Mouse (Mus musculus) ovary, postnatal 36 days (tissue): ENCODE measurements around the gene Gbp6.
"Not testable (repeated sequence)": the region's sequence is repeated elsewhere in the genome, so short reads cannot be mapped to it uniquely, and the experiment has no call there.

Experiments
- DNase-seq: peaks from one replicate; pipeline ENCODE4 v3.0.0; 2022; ENCODE audit warnings: low spot score, mixed read lengths

Gbp6 gene

GRCm38 (mm10) chr5:105293226-105294165 lies at the start of gene Gbp6, which contains the start of gene Gm43302:
Gene Gbp6, minus strand, starts transcription at chr5:105293698.
Gene Gm43302, minus strand, starts transcription at chr5:105293695.
- DNase-seq: not testable (repeated sequence)

GRCm38 (mm10) chr5:105341281-105341680 lies 47.8 kb upstream of the Gbp6 start:
- no peak for DNase-seq

GRCm38 (mm10) chr5:105322543-105322942 lies 29.0 kb upstream of the Gbp6 start:
- DNase-seq: no peak

- no peak for DNase-seq
Measured at GRCm38 (mm10) chr5:105310941-105311340, 17.4 kb upstream of the Gbp6 start.

GRCm38 (mm10) chr5:105309148-105309547 lies 15.7 kb upstream of the Gbp6 start:
- not testable (repeated sequence) for DNase-seq

- not testable (repeated sequence) for DNase-seq
Measured at GRCm38 (mm10) chr5:105306946-105307345, 13.4 kb upstream of the Gbp6 start.

- no peak for DNase-seq
Measured at GRCm38 (mm10) chr5:105306159-105306581, 12.7 kb upstream of the Gbp6 start.

GRCm38 (mm10) chr5:105305671-105306070 lies 12.2 kb upstream of the Gbp6 start:
- not testable (repeated sequence) for DNase-seq

GRCm38 (mm10) chr5:105301963-105302362 lies 8.5 kb upstream of the Gbp6 start:
- DNase-seq: no peak

- DNase-seq: no peak
Measured at GRCm38 (mm10) chr5:105301531-105301930, 8.0 kb upstream of the Gbp6 start.

GRCm38 (mm10) chr5:105295746-105296145 lies 2.2 kb upstream of the Gbp6 start:
- no peak for DNase-seq

- DNase-seq: no peak
Measured at GRCm38 (mm10) chr5:105292492-105292891, 1.0 kb downstream of the Gbp6 start.

GRCm38 (mm10) chr5:105290921-105291320 lies 2.6 kb downstream of the Gbp6 start:
- not testable (repeated sequence) for DNase-seq

GRCm38 (mm10) chr5:105260673-105261072 lies 32.8 kb downstream of the Gbp6 start:
- not testable (repeated sequence) for DNase-seq

GRCm38 (mm10) chr5:105252491-105252890 lies 41.0 kb downstream of the Gbp6 start:
- DNase-seq: no peak

GRCm38 (mm10) chr5:105244741-105245140 lies 48.8 kb downstream of the Gbp6 start:
- DNase-seq: not testable (repeated sequence)

- DNase-seq: not testable (repeated sequence)
Measured at GRCm38 (mm10) chr5:105240982-105241381, 52.5 kb downstream of the Gbp6 start.

GRCm38 (mm10) chr5:105239483-105240047 lies 53.9 kb downstream of the Gbp6 start, which contains the start of gene Gbp10:
Gene Gbp10, minus strand, starts transcription at chr5:105239533.
- not testable (repeated sequence) for DNase-seq

GRCm38 (mm10) chr5:105238402-105238801 lies 55.1 kb downstream of the Gbp6 start:
- not testable (repeated sequence) for DNase-seq

- DNase-seq: not testable (repeated sequence)
Measured at GRCm38 (mm10) chr5:105236040-105236439, 57.5 kb downstream of the Gbp6 start.
